Mouse (Mus musculus) kidney, embryonic 16.5 days (tissue): ENCODE results near the gene Olfr790. TPM values are rescaled to one million over a fixed set of nuclear protein-coding genes. Genes with fewer than 3 reads are reported as not detected.

ENCODE experiments used
- polyA plus RNA-seq: library from polyadenylated mRNA; unstranded; fragments of >200 nt; fragmentation: Nextera tagmentation; extraction: Ambion mirVana; gene quantifications from 2 replicates; pipeline ENCODE4 v1.2.1, GENCODE M21; 2015

Olfr790 gene
- polyA plus RNA-seq, 1 experiment from 2014 or later, result not detected

Other genes with a start within 250 kb of the Olfr790 start
- not detected in 2 replicates for gene Olfr776, start 239.4 kb upstream of the Olfr790 start, polyA plus RNA-seq
- not detected in 2 replicates for gene Olfr777, start 227.0 kb upstream of the Olfr790 start, polyA plus RNA-seq
- gene Olfr780, start 180.4 kb upstream of the Olfr790 start, polyA plus RNA-seq, result not detected in 2 replicates
- not detected in 2 replicates for gene Olfr781, start 169.6 kb upstream of the Olfr790 start, polyA plus RNA-seq
- not detected in 2 replicates for gene Olfr782, start 149.6 kb upstream of the Olfr790 start, polyA plus RNA-seq
- 0.05 and 0.06 TPM in 2 replicates for gene Olfr784, start 114.4 kb upstream of the Olfr790 start, polyA plus RNA-seq
- not detected in 2 replicates for gene Olfr785, start 93.1 kb upstream of the Olfr790 start, polyA plus RNA-seq
- not detected in 2 replicates for gene Olfr786, start 71.2 kb upstream of the Olfr790 start, polyA plus RNA-seq
- not detected in 2 replicates for gene Olfr787, start 36.6 kb upstream of the Olfr790 start, polyA plus RNA-seq
- not detected in 2 replicates for gene Olfr788, start 27.5 kb upstream of the Olfr790 start, polyA plus RNA-seq
- not detected in 2 replicates for gene Olfr789, start 13.7 kb upstream of the Olfr790 start, polyA plus RNA-seq
- gene Olfr791, start 23.3 kb downstream of the Olfr790 start, polyA plus RNA-seq, result not detected in 2 replicates
- gene Olfr792, start 40.7 kb downstream of the Olfr790 start, polyA plus RNA-seq, result not detected in 2 replicates
- gene Olfr794, start 69.2 kb downstream of the Olfr790 start, polyA plus RNA-seq, result not detected in 2 replicates
- not detected in 2 replicates for gene Olfr796, start 114.1 kb downstream of the Olfr790 start, polyA plus RNA-seq
- gene Olfr798, start 129.4 kb downstream of the Olfr790 start, polyA plus RNA-seq, result not detected in 2 replicates
- gene Olfr799, start 139.0 kb downstream of the Olfr790 start, polyA plus RNA-seq, result not detected in 2 replicates
- gene Olfr800, start 159.2 kb downstream of the Olfr790 start, polyA plus RNA-seq, result not detected in 2 replicates
- not detected in 2 replicates for gene Olfr801, start 175.4 kb downstream of the Olfr790 start, polyA plus RNA-seq
- 0.03 TPM in 1 of 2 replicates, not detected in the other for gene Olfr802, start 189.7 kb downstream of the Olfr790 start, polyA plus RNA-seq
- not detected in 2 replicates for gene Olfr803, start 195.8 kb downstream of the Olfr790 start, polyA plus RNA-seq
- not detected in 2 replicates for gene Olfr804, start 204.7 kb downstream of the Olfr790 start, polyA plus RNA-seq
- gene Olfr805, start 230.9 kb downstream of the Olfr790 start, polyA plus RNA-seq, result not detected in 2 replicates
- not detected in 2 replicates for gene Olfr806, start 243.4 kb downstream of the Olfr790 start, polyA plus RNA-seq